Mouse (Mus musculus) heart, adult 9 months (tissue): ENCODE measurements at regions not wholly inside any gene's neighbourhood (a gene's known extent, or its start where the extent isn't known, plus 50 kb on each side); places are given as distances from the start of the nearest gene placed in this dataset.

Experiments
- DNase-seq, 2 experiments: peaks; one replicate each; pipeline ENCODE4 v3.0.0; 2022; ENCODE audit warnings: low spot score in 2 of 2

GRCm38 (mm10) chr15:70982719-70983118 lies 2851.6 kb upstream of the Gm6569 start:
- DNase-seq: no peak

DNA sequence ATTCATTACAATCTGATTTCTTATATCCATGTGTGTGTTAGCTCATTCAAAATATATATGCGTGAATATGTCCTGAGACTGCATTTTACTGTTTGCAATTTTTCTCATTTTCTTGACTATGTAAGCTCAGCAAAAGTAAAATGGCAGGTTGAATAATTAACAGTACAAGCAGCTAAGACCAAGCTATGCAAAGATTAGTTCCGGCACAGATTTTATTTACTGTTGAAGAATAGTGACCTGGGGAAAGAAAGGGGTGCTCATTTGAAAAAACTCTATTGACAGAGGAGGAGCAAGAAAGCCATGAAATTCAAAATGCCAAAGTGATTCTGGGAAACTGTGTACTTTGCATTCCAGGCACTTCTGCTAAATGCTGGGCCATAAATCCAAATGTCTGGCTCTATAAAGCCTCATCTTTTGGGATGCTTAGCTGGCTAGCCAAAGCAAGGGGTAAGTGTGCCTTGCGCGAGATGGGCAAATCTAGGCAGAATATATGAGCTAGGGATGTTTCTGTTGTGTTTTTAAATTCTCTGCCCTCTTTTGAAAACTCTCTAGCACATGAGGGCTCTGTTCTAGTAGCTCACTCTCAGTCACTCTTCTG lies 2846.3 kb upstream of the Gm6569 start:
- no peak for DNase-seq

DNA sequence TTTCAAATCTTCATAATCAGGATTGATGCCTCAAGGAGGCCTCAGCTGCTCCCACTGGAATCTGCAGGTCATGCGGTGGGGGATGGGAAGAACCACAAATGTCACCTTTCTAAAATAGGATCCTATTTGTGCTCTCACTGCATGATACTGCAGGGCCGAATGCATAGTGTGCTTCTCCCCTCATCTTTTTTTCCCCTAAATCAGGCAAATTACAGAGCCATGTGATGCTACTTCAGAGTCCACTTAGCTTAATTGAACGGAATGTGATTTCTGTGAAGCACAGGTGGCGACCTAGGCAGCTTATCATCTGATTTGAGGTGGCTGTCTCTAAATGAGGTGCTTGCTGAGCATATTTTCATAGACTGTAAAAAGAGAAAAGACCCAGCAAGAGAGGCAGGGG lies 2841.0 kb upstream of the Gm6569 start:
- DNase-seq: no peak

- DNase-seq: no peak
Measured at GRCm38 (mm10) chr15:71010362-71010761, 2824.0 kb upstream of the Gm6569 start.

- no peak for DNase-seq
Measured at GRCm38 (mm10) chr15:71010773-71011172, 2823.6 kb upstream of the Gm6569 start.

- DNase-seq: no peak
Measured at GRCm38 (mm10) chr15:71054251-71054852, 2780.0 kb upstream of the Gm6569 start.

- no peak for DNase-seq
Measured at GRCm38 (mm10) chr15:71086367-71086997, 2747.9 kb upstream of the Gm6569 start.

GRCm38 (mm10) chr15:71099111-71099510 lies 2735.2 kb upstream of the Gm6569 start:
- no peak for DNase-seq

- DNase-seq: no peak
Measured at GRCm38 (mm10) chr15:71129802-71130201, 2704.6 kb upstream of the Gm6569 start.

- DNase-seq: no peak
Measured at GRCm38 (mm10) chr15:71157680-71158079, 2676.7 kb upstream of the Gm6569 start.

DNA sequence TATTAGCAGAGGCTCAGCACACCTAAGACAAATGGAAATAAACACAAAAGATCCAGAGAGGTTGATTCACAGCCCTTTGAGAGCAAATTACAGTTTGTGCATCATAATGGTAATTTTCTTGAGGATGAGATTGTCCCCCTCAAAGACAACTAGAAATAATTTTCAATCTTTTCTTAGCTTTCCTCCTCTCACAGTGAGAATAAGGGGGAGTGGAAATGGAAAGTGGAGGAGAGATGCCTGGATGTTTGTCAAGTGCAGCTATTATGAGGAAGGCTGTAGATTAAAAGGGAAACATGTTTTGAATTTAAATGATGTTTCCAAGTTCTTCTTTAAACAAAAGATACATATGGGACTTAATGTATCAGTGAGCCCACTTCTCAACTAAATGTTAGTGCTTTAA lies 2672.3 kb upstream of the Gm6569 start:
- DNase-seq: no peak

- DNase-seq: no peak
Measured at GRCm38 (mm10) chr15:71195011-71195739, 2639.2 kb upstream of the Gm6569 start.

- peak in 1 of 2 experiments; percentile 45 for DNase-seq
Measured at GRCm38 (mm10) chr15:71240647-71241351, 2593.6 kb upstream of the Gm6569 start.

GRCm38 (mm10) chr15:71243539-71243938 lies 2590.8 kb upstream of the Gm6569 start:
- DNase-seq: peak; percentile 76 to 77

- DNase-seq: no peak
Measured at GRCm38 (mm10) chr15:71275876-71276565, 2558.3 kb upstream of the Gm6569 start.

GRCm38 (mm10) chr15:71276566-71276912 lies 2557.8 kb upstream of the Gm6569 start:
- no peak for DNase-seq

- no peak for DNase-seq
Measured at GRCm38 (mm10) chr15:71277388-71277787, 2557.0 kb upstream of the Gm6569 start.

DNA sequence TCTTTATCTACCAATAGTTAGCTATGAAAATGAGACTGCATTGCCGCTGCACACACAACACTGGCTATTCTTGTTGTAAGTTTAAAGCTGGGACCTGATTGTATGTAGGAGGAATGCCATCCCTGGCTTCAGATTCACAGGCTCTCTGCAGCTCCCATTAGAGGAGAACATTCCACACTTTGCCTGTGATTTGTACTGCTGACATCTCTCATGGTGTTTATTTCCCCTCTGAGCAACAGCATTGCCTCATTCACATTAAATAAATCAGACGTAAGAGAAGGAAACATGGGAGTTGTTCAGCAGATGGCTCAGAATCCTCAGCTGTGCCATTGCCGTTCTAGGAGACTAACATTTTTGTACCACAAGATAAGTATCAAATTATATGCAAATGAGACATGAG lies 2550.6 kb upstream of the Gm6569 start:
- no peak for DNase-seq

- no peak for DNase-seq
Measured at GRCm38 (mm10) chr15:71302541-71302940, 2531.8 kb upstream of the Gm6569 start.

DNA sequence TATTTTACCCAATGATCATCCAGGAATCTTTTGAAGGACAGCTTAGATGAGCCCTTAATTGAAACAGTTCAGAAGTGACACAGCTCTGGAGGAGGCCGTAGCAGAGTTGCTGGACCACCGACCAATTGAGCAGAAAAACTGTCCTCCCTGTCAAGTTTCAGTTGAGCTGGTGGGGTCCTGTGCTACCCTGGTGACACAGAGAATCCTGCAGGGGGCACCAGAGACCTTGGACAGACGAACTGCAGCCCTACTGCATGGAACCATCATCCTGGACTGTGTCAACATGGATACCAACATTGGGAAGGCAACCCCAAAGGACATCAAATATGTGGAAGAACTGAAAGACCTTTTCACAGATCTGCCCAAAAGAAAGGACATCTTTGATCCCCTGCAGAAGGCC lies 2524.1 kb upstream of the Gm6569 start:
- DNase-seq: no peak

- no peak for DNase-seq
Measured at GRCm38 (mm10) chr15:71326596-71326995, 2507.8 kb upstream of the Gm6569 start.
